Mouse (Mus musculus) neural tube, embryonic 13.5 days (tissue): ENCODE results near the gene Oasl1. TPM values are rescaled to one million over a fixed set of nuclear protein-coding genes. Genes with fewer than 3 reads are reported as not detected.
"Not testable (repeated sequence)": the region's sequence is repeated elsewhere in the genome, so short reads cannot be mapped to it uniquely, and the experiment has no call there.

Experiments used
- ATAC-seq: fragments of 200-750 bp; cut with Nextera tagmentation; 2 replicates; pipeline ENCODE4 v1.8.0; 2017; ENCODE audit warnings: low read depth, mild to moderate bottlenecking, moderate TSS enrichment, moderate library complexity
- H3K27ac ChIP-seq: fragments of 300-500 bp; sonication (generic); replicated peaks from 2 replicates; pipeline ENCODE4 v1.5.1; 2015; ENCODE audit warnings: moderate library complexity, mild to moderate bottlenecking, inconsistent platforms
- H3K27me3 ChIP-seq: fragments of 300-500 bp; sonication (generic); 2 replicates; pipeline ENCODE4 v1.6.1; 2015; ENCODE audit warnings: mild to moderate bottlenecking, inconsistent platforms
- H3K36me3 ChIP-seq: fragments of 300-500 bp; sonication (generic); 2 replicates; pipeline ENCODE4 v1.6.1; 2015; ENCODE audit warnings: mild to moderate bottlenecking, inconsistent platforms
- H3K4me1 ChIP-seq: fragments of 300-500 bp; sonication (generic); replicated peaks from 2 replicates; pipeline ENCODE4 v1.6.1; 2015; ENCODE audit warnings: inconsistent platforms
- H3K4me2 ChIP-seq: fragments of 300-500 bp; sonication (generic); 2 replicates; pipeline ENCODE4 v1.6.1; 2015; ENCODE audit warnings: inconsistent platforms, mild to moderate bottlenecking, moderate library complexity
- H3K4me3 ChIP-seq: fragments of 300-500 bp; sonication (generic); 2 replicates; pipeline ENCODE4 v1.5.1; 2015; ENCODE audit warnings: mild to moderate bottlenecking, inconsistent platforms
- H3K9ac ChIP-seq: fragments of 300-500 bp; sonication (generic); 2 replicates; pipeline ENCODE4 v1.6.1; 2015; ENCODE audit warnings: moderate library complexity, mild to moderate bottlenecking, inconsistent platforms
- H3K9me3 ChIP-seq: fragments of 300-500 bp; sonication (generic); 2 replicates; pipeline ENCODE4 v1.6.1; 2016; ENCODE audit warnings: inconsistent platforms
- WGBS: fragments of 180-500 bp; shearing (Covaris S2); methylation state at CpG from one replicate; pipeline ENCODE4 v1.1.7; 2015; 5-methylcytosine and 5-hydroxymethylcytosine counted together
- polyA plus RNA-seq: library from polyadenylated mRNA; unstranded; fragments of >200 nt; fragmentation: Nextera tagmentation; extraction: Ambion mirVana; gene quantifications from 2 replicates; pipeline ENCODE4 v1.2.1, GENCODE M21; 2015

Oasl1 gene
- polyA plus RNA-seq, 1 experiment from 2014 or later, result 0.50 TPM

DNA sequence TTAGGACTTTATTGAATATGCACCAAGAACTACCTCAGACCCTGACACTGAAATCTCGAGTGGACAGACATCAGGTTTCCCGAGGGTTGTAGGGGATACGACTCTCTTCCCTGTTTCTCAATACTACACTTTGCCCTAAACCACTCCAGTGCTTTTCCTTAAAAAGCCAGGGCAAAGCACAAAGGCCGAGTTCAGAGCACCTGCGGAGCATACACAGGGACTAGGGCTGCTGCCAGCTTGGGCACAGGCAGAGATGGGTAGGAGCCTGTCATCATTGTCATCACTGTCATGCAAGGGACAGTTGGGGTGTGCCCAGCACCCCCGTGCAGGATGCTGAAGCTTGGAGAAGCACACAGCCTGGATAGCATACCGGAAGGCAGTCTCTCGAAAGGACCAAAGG is 10.2 kb downstream of the Oasl1 start:
- Histone ChIP-seq H3K4me3 (no peak overlapping the region), H3K27ac (no peak overlapping the region), H3K9me3 (peaks cover 3% of the 10 kb centered on the region; the same call in 1 of the 2 replicates), H3K4me1 (peaks cover 7% of the 10 kb centered on the region), H3K4me2 (no peak overlapping the region), H3K36me3 (no peaks in the 10 kb centered on the region), H3K9ac (no peak overlapping the region), H3K27me3 (no peaks in the 10 kb centered on the region)
- ATAC-seq, result no peak
- WGBS, result 84% methylated on average over 8 of the region's 8 CpGs

DNA sequence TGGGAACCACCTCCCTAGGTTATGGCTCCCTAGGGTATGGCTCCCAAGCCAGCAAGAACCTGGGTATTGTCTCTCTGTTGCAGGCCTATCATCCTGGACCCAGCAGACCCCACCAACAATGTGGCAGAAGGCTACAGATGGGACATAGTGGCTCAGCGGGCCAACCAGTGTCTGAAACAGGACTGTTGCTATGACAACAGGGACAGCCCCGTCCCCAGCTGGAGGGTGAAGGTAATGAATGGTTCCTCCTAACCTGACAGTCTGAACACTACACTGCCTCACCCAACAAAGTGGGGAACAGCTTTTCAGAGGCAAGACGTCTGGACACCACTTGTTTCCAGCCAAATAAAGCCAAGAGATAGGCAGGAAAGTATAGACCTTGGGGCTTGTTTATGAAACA is 12.8 kb downstream of the Oasl1 start:
- H3K4me3 ChIP-seq, result no peak overlapping the region
- H3K4me1 ChIP-seq, result peaks cover 7% of the 10 kb centered on the region
- no peak overlapping the region; the same call in 1 of the 2 replicates for H3K27ac ChIP-seq
- no peaks in the 10 kb centered on the region for H3K36me3 ChIP-seq
- WGBS, result 7% methylated on average over 3 of the region's 3 CpGs
- H3K4me2 ChIP-seq, result no peak overlapping the region
- no peak overlapping the region for H3K9ac ChIP-seq
- H3K9me3 ChIP-seq, result peaks cover 3% of the 10 kb centered on the region; the same call in 1 of the 2 replicates
- 0 out of 2 replicates have a peak, but pooled peaks have one; percentile 27 for ATAC-seq
- H3K27me3 ChIP-seq, result no peaks in the 10 kb centered on the region

DNA sequence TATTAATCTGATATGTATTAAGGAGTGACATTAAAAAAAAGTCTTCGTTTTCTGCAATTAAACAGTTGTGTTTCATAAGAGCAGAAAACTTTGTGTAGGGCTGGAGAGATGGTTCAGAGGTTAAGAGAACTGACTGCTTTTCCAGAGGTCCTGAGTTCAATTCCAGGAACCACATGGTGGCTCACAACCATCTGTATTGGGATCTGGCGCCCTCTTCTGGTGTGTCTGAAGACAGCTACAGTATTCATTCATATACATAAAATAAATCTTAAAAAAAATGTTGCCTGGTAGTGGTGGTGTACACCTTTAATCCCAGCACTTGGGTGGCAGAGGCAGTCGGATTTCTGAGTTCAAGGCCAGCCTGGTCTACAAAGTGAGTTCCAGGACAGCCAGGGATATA is 18.1 kb downstream of the Oasl1 start:
- H3K4me2 ChIP-seq, result peak overlapping the region; percentile 66; the same call in 1 of the 2 replicates

GRCm38 (mm10) chr5:114942074-114942765 is 19.2 kb downstream of the Oasl1 start, which contains the start of gene 2210016L21Rik:
2210016L21Rik (plus strand) TSS chr5:114942158.
- Histone ChIP-seq H3K27me3 (no peaks in the 10 kb centered on the region), H3K4me1 (peaks cover 16% of the 10 kb centered on the region), H3K9ac (peak within 1 kb of the TSS; percentile 95), H3K4me3 (peak within 1 kb of the TSS; percentile 88), H3K27ac (peak within 1 kb of the TSS; percentile 93), H3K9me3 (no peaks in the 10 kb centered on the region), H3K36me3 (peaks cover 17% of the 10 kb centered on the region), H3K4me2 (peak within 1 kb of the TSS; percentile 66)
- peak; percentile 95 for ATAC-seq
- whole genome bisulfite sequencing, result under 1% methylated on average over 39 of the region's 39 CpGs

More for the DNA sequence above, 18.1 kb downstream of the Oasl1 start:
- not testable (repeated sequence) for H3K9me3 ChIP-seq, H3K27ac ChIP-seq, H3K27me3 ChIP-seq, ATAC-seq, H3K36me3 ChIP-seq, H3K9ac ChIP-seq, H3K4me3 ChIP-seq
- WGBS, result 58% methylated on average over 3 of the region's 3 CpGs
- peaks cover 16% of the 10 kb centered on the region for H3K4me1 ChIP-seq

GRCm38 (mm10) chr5:114942766-114943130 is 19.7 kb downstream of the Oasl1 start:
- Histone ChIP-seq H3K4me2 (peak overlapping the region; percentile 66), H3K9ac (peak overlapping the region; percentile 95), H3K27me3 (no peaks in the 10 kb centered on the region), H3K27ac (peak overlapping the region; percentile 93), H3K4me3 (peak overlapping the region; percentile 88), H3K4me1 (peaks cover 16% of the 10 kb centered on the region), H3K9me3 (no peaks in the 10 kb centered on the region), H3K36me3 (peaks cover 23% of the 10 kb centered on the region)
- ATAC-seq, result no peak; the same call in 1 of the 2 replicates
- WGBS, result 49% methylated on average over 4 of the region's 4 CpGs

DNA sequence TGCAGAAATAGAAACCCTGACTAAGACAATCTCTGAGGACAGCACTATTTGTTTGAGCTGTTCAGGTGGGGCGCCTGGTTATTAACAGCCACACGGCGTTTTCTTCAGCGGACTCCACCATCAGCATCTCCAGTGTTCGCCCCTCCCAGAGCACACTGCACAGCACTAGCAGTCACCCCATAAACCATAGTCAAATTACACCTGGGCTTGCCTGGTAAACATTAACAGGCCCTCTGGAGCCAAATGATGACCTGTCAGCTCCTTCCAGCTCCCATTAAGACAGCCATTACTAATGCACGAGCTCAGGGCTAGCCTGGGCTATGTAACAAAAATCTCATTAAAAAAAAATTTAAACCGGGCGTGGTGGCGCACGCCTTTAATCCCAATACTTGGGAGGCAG is 22.0 kb downstream of the Oasl1 start:
- Histone ChIP-seq H3K4me3 (no peak overlapping the region), H3K9ac (no peak overlapping the region), H3K36me3 (peaks cover 44% of the 10 kb centered on the region), H3K9me3 (no peaks in the 10 kb centered on the region), H3K4me2 (no peak overlapping the region), H3K27ac (no peak overlapping the region), H3K27me3 (no peaks in the 10 kb centered on the region), H3K4me1 (peaks cover 36% of the 10 kb centered on the region)
- no peak for ATAC-seq
- 95% methylated on average over 10 of the region's 10 CpGs for WGBS

DNA sequence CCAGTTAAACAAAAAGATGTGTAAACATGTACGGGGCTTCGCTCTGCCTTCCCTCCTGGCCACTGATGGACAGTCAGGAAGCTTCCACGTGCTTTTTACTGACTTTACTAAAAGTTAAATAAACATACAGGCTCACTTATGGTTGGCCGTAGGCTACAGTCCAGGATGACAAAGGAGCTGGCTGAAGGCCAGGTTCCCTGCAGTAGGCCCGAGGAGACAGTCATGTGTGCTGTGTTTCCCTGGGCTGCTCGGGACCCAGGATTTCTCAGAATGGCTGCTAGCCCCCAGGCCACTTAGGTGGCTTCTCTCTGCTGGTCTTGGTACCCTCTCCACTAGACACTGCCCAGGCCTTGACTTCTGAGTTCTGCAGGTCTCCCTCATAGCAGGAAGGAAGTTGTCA is 25.9 kb downstream of the Oasl1 start:
- Histone ChIP-seq H3K27me3 (no peaks in the 10 kb centered on the region), H3K4me1 (peaks cover 30% of the 10 kb centered on the region), H3K4me2 (no peak overlapping the region), H3K4me3 (no peak overlapping the region), H3K27ac (peak overlapping the region; percentile 54; the same call in 1 of the 2 replicates), H3K36me3 (peaks cover 46% of the 10 kb centered on the region), H3K9me3 (no peaks in the 10 kb centered on the region), H3K9ac (no peak overlapping the region)
- 45% methylated on average over 6 of the region's 6 CpGs for WGBS
- no peak for ATAC-seq

GRCm38 (mm10) chr5:114949316-114949715 is 26.3 kb downstream of the Oasl1 start:
- 56% methylated on average over 5 of the region's 5 CpGs for WGBS
- ATAC-seq, result no peak
- Histone ChIP-seq H3K4me2 (no peak overlapping the region), H3K36me3 (peaks cover 46% of the 10 kb centered on the region), H3K4me3 (no peak overlapping the region), H3K9ac (no peak overlapping the region), H3K4me1 (peaks cover 30% of the 10 kb centered on the region), H3K27me3 (no peaks in the 10 kb centered on the region), H3K9me3 (no peaks in the 10 kb centered on the region), H3K27ac (peak overlapping the region; percentile 54)

- Histone ChIP-seq H3K4me1 (peaks cover 30% of the 10 kb centered on the region), H3K36me3 (peaks cover 46% of the 10 kb centered on the region), H3K9me3 (no peaks in the 10 kb centered on the region), H3K27ac (peak overlapping the region; percentile 54), H3K27me3 (no peaks in the 10 kb centered on the region), H3K4me2 (no peak overlapping the region), H3K9ac (no peak overlapping the region), H3K4me3 (no peak overlapping the region)
- ATAC-seq, result no peak
- WGBS, result 65% methylated on average over 9 of the region's 9 CpGs
These were observed 26.8 kb downstream of the Oasl1 start for GRCm38 (mm10) chr5:114949812-114950211.

GRCm38 (mm10) chr5:114950669-114951068 is 27.6 kb downstream of the Oasl1 start:
- H3K9ac ChIP-seq, result no peak overlapping the region
- WGBS, result 68% methylated on average over 12 of the region's 12 CpGs
- H3K27ac ChIP-seq, result no peak overlapping the region
- H3K4me3 ChIP-seq, result no peak overlapping the region
- peaks cover 44% of the 10 kb centered on the region for H3K36me3 ChIP-seq
- no peaks in the 10 kb centered on the region for H3K27me3 ChIP-seq
- H3K9me3 ChIP-seq, result no peaks in the 10 kb centered on the region
- peaks cover 30% of the 10 kb centered on the region for H3K4me1 ChIP-seq
- no peak for ATAC-seq
- H3K4me2 ChIP-seq, result no peak overlapping the region

- ATAC-seq, result no peak
- Histone ChIP-seq H3K9me3 (no peaks in the 10 kb centered on the region), H3K4me2 (no peak overlapping the region), H3K4me3 (no peak overlapping the region), H3K9ac (no peak overlapping the region), H3K4me1 (peaks cover 30% of the 10 kb centered on the region), H3K27ac (no peak overlapping the region), H3K36me3 (peaks cover 37% of the 10 kb centered on the region), H3K27me3 (no peaks in the 10 kb centered on the region)
- WGBS, result 83% methylated on average over 21 of the region's 21 CpGs
These were observed 28.3 kb downstream of the Oasl1 start for GRCm38 (mm10) chr5:114951279-114951880.

- peaks cover 17% of the 10 kb centered on the region for H3K36me3 ChIP-seq
- H3K9me3 ChIP-seq, result no peaks in the 10 kb centered on the region
- no peak overlapping the region for H3K9ac ChIP-seq
- no peak overlapping the region for H3K27ac ChIP-seq
- H3K4me2 ChIP-seq, result no peak overlapping the region
- H3K4me1 ChIP-seq, result peaks cover 27% of the 10 kb centered on the region
- WGBS, result 88% methylated on average over 14 of the region's 14 CpGs
- no peaks in the 10 kb centered on the region for H3K27me3 ChIP-seq
- ATAC-seq, result no peak
- H3K4me3 ChIP-seq, result no peak overlapping the region
These were observed 30.3 kb downstream of the Oasl1 start for GRCm38 (mm10) chr5:114953326-114953725.
